Mouse (Mus musculus): ENCODE results near the gene Olfr917. TPM values are rescaled to one million over a fixed set of nuclear protein-coding genes. Genes with fewer than 3 reads are reported as not detected.

Gene Olfr917
- not detected in 2 replicates for polyA plus RNA-seq (2012; rRNA removed)

DNA sequence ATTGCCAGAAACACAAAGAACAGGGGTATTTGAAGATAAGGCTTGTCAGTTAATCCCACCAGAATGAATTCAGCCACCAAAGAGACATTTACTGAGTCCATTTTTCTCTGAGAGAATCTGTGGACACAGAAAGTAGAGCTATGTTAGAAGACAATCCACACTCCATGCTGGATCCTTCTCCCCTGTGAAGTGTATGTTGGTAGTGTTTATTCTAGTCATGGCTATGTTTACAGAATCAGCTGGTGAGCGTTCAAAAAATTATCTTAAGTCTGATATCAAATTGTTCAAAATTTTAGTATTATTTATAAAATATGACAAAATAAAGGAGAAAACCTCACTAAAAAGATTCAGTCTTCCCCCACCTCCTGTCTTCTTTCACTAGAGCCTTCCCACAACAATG, at the start of gene Olfr917:
Gene Olfr917 (minus strand): TSS at position 101 of the 400 bp plus-strand sequence.
- DNase-seq (ENCODE audit: low read depth) = no peak
- TF ChIP-seq POLR2A (IDR thresholded peaks at IDR 0.05; ENCODE audit: borderline replicate concordance, extremely low read depth, insufficient read depth, insufficient read length, poor library complexity, severe bottlenecking) = no peak

DNA sequence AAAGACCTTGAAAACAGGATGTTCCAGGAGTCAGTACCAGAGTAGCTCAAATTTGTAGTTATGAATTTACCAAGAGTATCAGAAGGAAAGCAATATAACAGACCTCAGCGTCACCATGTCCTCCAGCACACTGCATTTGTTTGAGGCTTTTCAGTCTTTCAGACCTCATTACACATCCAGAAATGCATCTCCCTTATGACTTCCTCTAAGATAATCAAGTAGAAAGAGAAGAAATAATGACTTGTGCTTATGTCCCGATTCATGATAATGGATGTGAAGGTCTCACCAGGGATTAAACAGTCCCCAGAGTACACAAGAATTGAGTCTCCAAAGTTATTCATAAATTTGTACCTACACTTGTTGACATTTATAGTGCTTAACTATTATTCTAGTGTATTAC, 8.9 kb upstream of the Olfr917 start, which contains the start of gene Olfr918:
Gene Olfr918 (minus strand): TSS at position 101 of the 400 bp plus-strand sequence.
- TF ChIP-seq CTCF (IDR thresholded peaks at IDR 0.05; ENCODE audit: borderline replicate concordance, extremely low read depth, insufficient read depth, insufficient read length) = no peak
- no peak for TF ChIP-seq POLR2A (IDR thresholded peaks at IDR 0.05; ENCODE audit: borderline replicate concordance, extremely low read depth, insufficient read depth, insufficient read length, poor library complexity, severe bottlenecking)
- DNase-seq (ENCODE audit: low read depth) = no peak

- no peak for DNase-seq (ENCODE audit: low read depth)
- no peak for TF ChIP-seq POLR2A (IDR thresholded peaks at IDR 0.05; ENCODE audit: borderline replicate concordance, extremely low read depth, insufficient read depth, insufficient read length, poor library complexity, severe bottlenecking)
- TF ChIP-seq CTCF (IDR thresholded peaks at IDR 0.05; ENCODE audit: borderline replicate concordance, extremely low read depth, insufficient read depth, insufficient read length) = no peak
Observed at GRCm38 (mm10) chr9:38672887-38673286, 7.2 kb upstream of the Olfr917 start.

GRCm38 (mm10) chr9:38659775-38660174, 5.9 kb downstream of the Olfr917 start, which contains the start of gene Olfr916:
Gene Olfr916, minus strand, starts transcription at chr9:38659875.
- TF ChIP-seq POLR2A (IDR thresholded peaks at IDR 0.05; ENCODE audit: borderline replicate concordance, extremely low read depth, insufficient read depth, insufficient read length, poor library complexity, severe bottlenecking) = no peak
- TF ChIP-seq CTCF (IDR thresholded peaks at IDR 0.05; ENCODE audit: borderline replicate concordance, extremely low read depth, insufficient read depth, insufficient read length) = no peak
- DNase-seq (ENCODE audit: low read depth) = no peak

- no peak for TF ChIP-seq CTCF (IDR thresholded peaks at IDR 0.05; ENCODE audit: borderline replicate concordance, extremely low read depth, insufficient read depth, insufficient read length)
- no peak for TF ChIP-seq POLR2A (IDR thresholded peaks at IDR 0.05; ENCODE audit: borderline replicate concordance, extremely low read depth, insufficient read depth, insufficient read length, poor library complexity, severe bottlenecking)
- DNase-seq (ENCODE audit: low read depth) = no peak
Observed at GRCm38 (mm10) chr9:38632406-38632805, 33.2 kb downstream of the Olfr917 start.

Other genes with a start within 250 kb of the Olfr917 start
- not detected in 2 replicates for gene Olfr901, start 236.4 kb downstream of the Olfr917 start, polyA plus RNA-seq (2012; rRNA removed)
- not detected in 2 replicates for gene Olfr902, start 218.2 kb downstream of the Olfr917 start, polyA plus RNA-seq (2012; rRNA removed)
- gene Olfr904, start 202.7 kb downstream of the Olfr917 start, polyA plus RNA-seq (2012; rRNA removed) = not detected in 2 replicates
- not detected in 2 replicates for gene Olfr905, start 194.7 kb downstream of the Olfr917 start, polyA plus RNA-seq (2012; rRNA removed)
- gene Olfr906, start 178.8 kb downstream of the Olfr917 start, polyA plus RNA-seq (2012; rRNA removed) = not detected in 2 replicates
- not detected in 2 replicates for gene Olfr907, start 170.0 kb downstream of the Olfr917 start, polyA plus RNA-seq (2012; rRNA removed)
- not detected in 2 replicates for gene Olfr911-ps1, start 144.3 kb downstream of the Olfr917 start, polyA plus RNA-seq (2012; rRNA removed)
- gene Olfr910, start 128.0 kb downstream of the Olfr917 start, polyA plus RNA-seq (2012; rRNA removed) = not detected in 2 replicates
- gene Olfr912, start 85.7 kb downstream of the Olfr917 start, polyA plus RNA-seq (2012; rRNA removed) = 0.01 TPM in 1 of 2 replicates, not detected in the other
- not detected in 2 replicates for gene Olfr913, start 73.1 kb downstream of the Olfr917 start, polyA plus RNA-seq (2012; rRNA removed)
- gene Olfr914, start 60.7 kb downstream of the Olfr917 start, polyA plus RNA-seq (2012; rRNA removed) = not detected in 2 replicates
- not detected in 2 replicates for gene Olfr916, start 6.0 kb downstream of the Olfr917 start, polyA plus RNA-seq (2012; rRNA removed)
- not detected in 2 replicates for gene Olfr918, start 8.8 kb upstream of the Olfr917 start, polyA plus RNA-seq (2012; rRNA removed)
- gene Olfr919, start 37.8 kb upstream of the Olfr917 start, polyA plus RNA-seq (2012; rRNA removed) = not detected in 2 replicates
- 5.2 and 6.5 TPM in 2 replicates for gene Vwa5a, start 52.4 kb upstream of the Olfr917 start, polyA plus RNA-seq (2012; rRNA removed)
- gene Olfr920, start 86.5 kb upstream of the Olfr917 start, polyA plus RNA-seq (2012; rRNA removed) = 0.04 and 0.06 TPM in 2 replicates
- gene Olfr921, start 107.2 kb upstream of the Olfr917 start, polyA plus RNA-seq (2012; rRNA removed) = not detected in 2 replicates
- gene Olfr922, start 148.8 kb upstream of the Olfr917 start, polyA plus RNA-seq (2012; rRNA removed) = not detected in 2 replicates
- not detected in 2 replicates for gene Olfr923, start 160.7 kb upstream of the Olfr917 start, polyA plus RNA-seq (2012; rRNA removed)
- gene Olfr924, start 178.6 kb upstream of the Olfr917 start, polyA plus RNA-seq (2012; rRNA removed) = not detected in 2 replicates
- not detected in 2 replicates for gene Olfr26, start 189.2 kb upstream of the Olfr917 start, polyA plus RNA-seq (2012; rRNA removed)
- not detected in 2 replicates for gene Olfr926, start 211.3 kb upstream of the Olfr917 start, polyA plus RNA-seq (2012; rRNA removed)